Mouse (Mus musculus) MEL (cell line): ENCODE results near the gene Klf16. TPM values are rescaled to one million over a fixed set of nuclear protein-coding genes. Genes with fewer than 3 reads are reported as not detected.
"Not testable (repeated sequence)": the region's sequence is repeated elsewhere in the genome, so short reads cannot be mapped to it uniquely, and the experiment has no call there.

Experiments
- DNase-seq: peaks from one replicate; pipeline ENCODE4 v3.0.0; 2011; ENCODE audit warnings: low read depth, low spot score
- H3K27ac ChIP-seq: 2 replicates; pipeline ENCODE4 v1.5.1; 2012; ENCODE audit warnings: low read depth, mild to moderate bottlenecking, control low read depth, low read length, moderate library complexity; ENCODE audit not compliant: control insufficient read depth
- H3K27me3 ChIP-seq, 2 experiments: fragments of 150-350 bp in 1 of 2; sonication (generic) in 1 of 2; 2 replicates each; pipeline ENCODE4 v1.6.1; 2012; ENCODE audit warnings: low read length in 2 of 2, mild to moderate bottlenecking in 2 of 2, improper control_type of control experiment in 1 of 2, moderate library complexity in 1 of 2; ENCODE audit not compliant: insufficient read depth in 2 of 2, control insufficient read depth in 1 of 2
- H3K36me3 ChIP-seq, 2 experiments: 2 replicates each; pipeline ENCODE4 v1.6.1; 2012 to 2014; ENCODE audit warnings: low read length in 2 of 2, improper control_type of control experiment in 1 of 2, inconsistent platforms in 1 of 2, mild to moderate bottlenecking in 1 of 2; ENCODE audit not compliant: insufficient read depth in 2 of 2, control insufficient read depth in 1 of 2
- H3K4me1 ChIP-seq, 2 experiments: fragments of 150-350 bp in 1 of 2; sonication (generic) in 1 of 2; 2 replicates each; pipeline ENCODE4 v1.6.1; 2012; ENCODE audit warnings: low read length in 2 of 2, improper control_type of control experiment in 1 of 2, mild to moderate bottlenecking in 1 of 2; ENCODE audit not compliant: insufficient read depth in 2 of 2, control insufficient read depth in 1 of 2
- H3K4me3 ChIP-seq, 2 experiments: fragments of 150-350 bp in 1 of 2; sonication (generic) in 1 of 2; 2 replicates each; pipeline ENCODE4 v1.5.1; 2012; ENCODE audit warnings: low read depth in 2 of 2, low read length in 2 of 2, mild to moderate bottlenecking in 2 of 2, moderate library complexity in 2 of 2, control low read depth in 1 of 2, improper control_type of control experiment in 1 of 2; ENCODE audit not compliant: control insufficient read depth in 1 of 2, insufficient read depth in 1 of 2
- H3K79me2 ChIP-seq: 2 replicates; pipeline ENCODE4 v1.6.1; 2012; ENCODE audit warnings: mild to moderate bottlenecking, low read length, moderate library complexity; ENCODE audit not compliant: control insufficient read depth, poor library complexity, insufficient read depth
- H3K9ac ChIP-seq: 2 replicates; pipeline ENCODE4 v1.6.1; 2012; ENCODE audit warnings: low read depth, mild to moderate bottlenecking, control low read depth, low read length, moderate library complexity; ENCODE audit not compliant: control insufficient read depth, poor library complexity, severe bottlenecking
- H3K9me3 ChIP-seq: fragments of 150-350 bp; sonication (generic); replicated peaks from 2 replicates; pipeline ENCODE4 v1.6.1; 2012; ENCODE audit warnings: mild to moderate bottlenecking, low read length, improper control_type of control experiment, moderate library complexity; ENCODE audit not compliant: insufficient read depth
- BHLHE40 ChIP-seq: IDR thresholded peaks from 2 replicates; pipeline ENCODE4 v1.6.1; 2012; ENCODE audit warnings: low read depth, mild to moderate bottlenecking, inconsistent platforms, low read length, improper control_type of control experiment, borderline replicate concordance
- CHD1 ChIP-seq: IDR thresholded peaks from 2 replicates; pipeline ENCODE4 v1.6.1; 2012; ENCODE audit warnings: low read depth, mild to moderate bottlenecking, inconsistent platforms, low read length, improper control_type of control experiment
- CHD2 ChIP-seq: IDR thresholded peaks from 2 replicates; pipeline ENCODE4 v1.6.1; 2011; ENCODE audit warnings: low read length, improper control_type of control experiment
- E2F4 ChIP-seq: IDR thresholded peaks from 2 replicates; pipeline ENCODE4 v1.6.1; 2011; ENCODE audit warnings: low read depth, low read length, improper control_type of control experiment, borderline replicate concordance
- EP300 ChIP-seq, 2 experiments: IDR thresholded peaks; 2 replicates each; pipeline ENCODE4 v1.6.1; 2011; ENCODE audit warnings: improper control_type of control experiment in 2 of 2, low read length in 2 of 2, low read depth in 1 of 2, mild to moderate bottlenecking in 1 of 2
- ETS1 ChIP-seq: IDR thresholded peaks from 2 replicates; pipeline ENCODE4 v1.6.1; 2012; ENCODE audit warnings: low read depth, mild to moderate bottlenecking, inconsistent platforms, low read length, improper control_type of control experiment, moderate library complexity
- HCFC1 ChIP-seq: IDR thresholded peaks from 2 replicates; pipeline ENCODE4 v1.6.1; 2012; ENCODE audit warnings: low read depth, mild to moderate bottlenecking, inconsistent platforms, low read length, improper control_type of control experiment, moderate library complexity
- JUND ChIP-seq: IDR thresholded peaks from 2 replicates; pipeline ENCODE4 v1.6.1; 2011; ENCODE audit warnings: low read depth, mild to moderate bottlenecking, improper control_type of control experiment, low read length
- KAT2A ChIP-seq: conservative IDR thresholded peaks from 2 replicates; pipeline ENCODE4 v1.6.1; 2012; ENCODE audit warnings: low read depth, low read length, improper control_type of control experiment, inconsistent platforms
- MAFK ChIP-seq: IDR thresholded peaks from 2 replicates; pipeline ENCODE4 v1.6.1; 2011; ENCODE audit warnings: low read depth, mild to moderate bottlenecking, low read length, improper control_type of control experiment, borderline replicate concordance
- MAX ChIP-seq: IDR thresholded peaks from 2 replicates; pipeline ENCODE4 v1.6.1; 2011; ENCODE audit warnings: low read length, improper control_type of control experiment
- MAZ ChIP-seq: IDR thresholded peaks from 2 replicates; pipeline ENCODE4 v1.6.1; 2012; ENCODE audit warnings: low read depth, mild to moderate bottlenecking, inconsistent platforms, low read length, improper control_type of control experiment
- MXI1 ChIP-seq: IDR thresholded peaks from 2 replicates; pipeline ENCODE4 v1.6.1; 2011; ENCODE audit warnings: mild to moderate bottlenecking, low read depth, low read length, improper control_type of control experiment
- MYC ChIP-seq: IDR thresholded peaks from 2 replicates; pipeline ENCODE4 v1.6.1; 2011; ENCODE audit warnings: low read depth, mild to moderate bottlenecking, low read length, improper control_type of control experiment, moderate library complexity
- NRF1 ChIP-seq: IDR thresholded peaks from 2 replicates; pipeline ENCODE4 v1.6.1; 2014; ENCODE audit warnings: low read depth, mild to moderate bottlenecking, inconsistent platforms, low read length, improper control_type of control experiment, moderate library complexity; ENCODE audit not compliant: poor library complexity, insufficient read depth, severe bottlenecking
- POLR2AphosphoS2 ChIP-seq: IDR thresholded peaks from 2 replicates; pipeline ENCODE4 v1.6.1; 2011; ENCODE audit warnings: low read length, improper control_type of control experiment
- RCOR1 ChIP-seq: IDR thresholded peaks from 2 replicates; pipeline ENCODE4 v1.6.1; 2012; ENCODE audit warnings: low read depth, mild to moderate bottlenecking, inconsistent platforms, low read length, improper control_type of control experiment
- SIN3A ChIP-seq: IDR thresholded peaks from 2 replicates; pipeline ENCODE4 v1.6.1; 2012; ENCODE audit warnings: low read length, improper control_type of control experiment, inconsistent platforms
- SMC3 ChIP-seq: IDR thresholded peaks from 2 replicates; pipeline ENCODE4 v1.6.1; 2011; ENCODE audit warnings: low read depth, low read length, improper control_type of control experiment
- TAL1 ChIP-seq: IDR thresholded peaks from 2 replicates; pipeline ENCODE4 v1.6.1; 2012; ENCODE audit warnings: mild to moderate bottlenecking, inconsistent platforms, low read length, moderate library complexity, mixed read lengths
- TBP ChIP-seq: IDR thresholded peaks from 2 replicates; pipeline ENCODE4 v1.8.0; 2011; ENCODE audit warnings: low read depth, low read length, improper control_type of control experiment
- TCF12 ChIP-seq: IDR thresholded peaks from 2 replicates; pipeline ENCODE4 v1.6.1; 2014; ENCODE audit warnings: low read depth, mild to moderate bottlenecking, inconsistent platforms, low read length, improper control_type of control experiment, moderate library complexity
- UBTF ChIP-seq: IDR thresholded peaks from 2 replicates; pipeline ENCODE4 v1.6.1; 2012; ENCODE audit warnings: low read depth, mild to moderate bottlenecking, inconsistent platforms, low read length, improper control_type of control experiment, moderate library complexity, borderline replicate concordance; ENCODE audit not compliant: insufficient read depth
- ZKSCAN1 ChIP-seq: IDR thresholded peaks from 2 replicates; pipeline ENCODE4 v1.6.1; 2012; ENCODE audit warnings: low read depth, mild to moderate bottlenecking, inconsistent platforms, low read length, improper control_type of control experiment, moderate library complexity
- ZMIZ1 ChIP-seq: IDR thresholded peaks from 2 replicates; pipeline ENCODE4 v1.6.1; 2012; ENCODE audit warnings: low read depth, mild to moderate bottlenecking, inconsistent platforms, low read length, improper control_type of control experiment, moderate library complexity
- polyA plus RNA-seq, 2 experiments: library from polyadenylated mRNA; stranded (reverse) in 1 of 2; unstranded in 1 of 2; fragments of >175 nt in 1 of 2; fragments of >200 nt in 1 of 2; gene quantifications; 2 replicates each; pipeline versions ENCODE4 v1.2.1 to v1.2.4; 2012; ENCODE audit warnings: low replicate concordance in 2 of 2, low read depth in 1 of 2; ENCODE audit not compliant: insufficient read length in 2 of 2, insufficient read depth in 1 of 2, missing spikeins in 1 of 2
- total RNA-seq: library from RNA; depleted of rRNA; stranded (reverse); fragments of 300-350 nt; gene quantifications from 2 replicates; pipeline ENCODE4 v1.2.3, GENCODE M21; 2012

Klf16 gene
- total and polyA plus RNA-seq, 3 experiments, result 37.1 to 51.1 TPM; not detected in 1

- no peak for TF ChIP-seq POLR2AphosphoS2
- TF ChIP-seq UBTF, result no peak
- no peak for TF ChIP-seq ETS1
- TF ChIP-seq JUND, result no peak
- TF ChIP-seq MYC, result no peak
- no peak for TF ChIP-seq MXI1
- no peak for TF ChIP-seq TBP
- no peak for TF ChIP-seq KAT2A
- TF ChIP-seq MAX, result no peak
- no peak for TF ChIP-seq CHD2
- no peak for TF ChIP-seq NRF1
- no peak for TF ChIP-seq CHD1
- no peak for TF ChIP-seq SIN3A
- no peak for TF ChIP-seq ZMIZ1
- TF ChIP-seq EP300 (IDR thresholded peaks at IDR 0.05; ENCODE audit: low read depth in 1 of 2, low read length in 2 of 2), result no peak
- no peak for TF ChIP-seq MAFK
- TF ChIP-seq TAL1, result no peak
- TF ChIP-seq TCF12, result no peak
- no peak overlapping the region for H3K4me3 ChIP-seq
- H3K36me3 ChIP-seq, result peaks cover 2 to 13% of the 10 kb centered on the region in 2 experiments; a peak in 3 of 4 replicates
- no peak overlapping the region for H3K9ac ChIP-seq
- H3K9me3 ChIP-seq, result no peaks in the 10 kb centered on the region
- no peaks in the 10 kb centered on the region for H3K27me3 ChIP-seq
- peaks cover 37% of the 10 kb centered on the region for H3K79me2 ChIP-seq
- H3K27ac ChIP-seq, result no peak overlapping the region
- H3K4me1 ChIP-seq, result peaks cover 6 to 14% of the 10 kb centered on the region in 2 experiments
- DNase-seq, result no peak
Observed at GRCm38 (mm10) chr10:80606737-80607350, 29.7 kb upstream of the Klf16 start.

- Histone ChIP-seq H3K27ac (no peak overlapping the region), H3K4me1 (peaks cover 8 to 17% of the 10 kb centered on the region in 2 experiments), H3K9me3 (no peaks in the 10 kb centered on the region), H3K79me2 (peaks cover 37% of the 10 kb centered on the region), H3K27me3 (no peaks in the 10 kb centered on the region), H3K36me3 (peaks cover 2 to 15% of the 10 kb centered on the region in 2 experiments; a peak in 3 of 4 replicates), H3K9ac (no peak overlapping the region), H3K4me3 (no peak overlapping the region)
- no peak for TF ChIP-seq E2F4
- no peak for TF ChIP-seq SMC3
- no peak for TF ChIP-seq KAT2A
- no peak for TF ChIP-seq JUND
- no peak for TF ChIP-seq BHLHE40
- no peak for TF ChIP-seq MAFK
- TF ChIP-seq ZKSCAN1, result no peak
- no peak for TF ChIP-seq RCOR1
- TF ChIP-seq HCFC1, result no peak
- TF ChIP-seq MAZ, result no peak
- DNase-seq, result no peak
Observed at GRCm38 (mm10) chr10:80606306-80606705, 29.2 kb upstream of the Klf16 start.

DNA sequence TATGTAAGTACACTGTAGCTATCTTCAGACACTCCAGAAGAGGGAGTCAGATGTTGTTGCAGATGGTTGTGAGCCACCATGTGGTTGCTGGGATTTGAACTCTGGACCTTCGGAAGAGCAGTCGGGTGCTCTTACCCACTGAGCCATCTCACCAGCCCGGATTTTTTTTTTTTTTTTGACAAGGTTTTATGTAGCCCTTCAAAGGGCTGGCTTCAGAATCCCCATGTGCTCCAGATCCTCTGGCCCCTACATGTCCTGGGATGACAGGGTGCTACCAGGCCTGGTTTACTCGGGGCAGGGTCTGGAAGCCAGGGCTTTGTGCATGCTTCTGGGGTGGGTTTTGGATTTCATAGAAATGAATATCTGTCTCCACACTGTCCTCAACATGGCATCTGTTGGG lies 28.6 kb upstream of the Klf16 start, which contains the start of gene Gm49322:
Gene Gm49322, plus strand, starts transcription at position 301 of the 400 bp plus-strand sequence.
- H3K9ac ChIP-seq, H3K27ac ChIP-seq, H3K27me3 ChIP-seq, H3K4me3 ChIP-seq, DNase-seq, H3K9me3 ChIP-seq: not testable (repeated sequence)
- peaks cover 37% of the 10 kb centered on the region for H3K79me2 ChIP-seq
- peaks cover 2 to 15% of the 10 kb centered on the region in 2 experiments; a peak in 3 of 4 replicates for H3K36me3 ChIP-seq
- H3K4me1 ChIP-seq, result peaks cover 8 to 17% of the 10 kb centered on the region in 2 experiments
